Mouse (Mus musculus) liver, embryonic 14 days (tissue): ENCODE data around the gene Ankrd2. TPM values are rescaled to one million over a fixed set of nuclear protein-coding genes. Genes with fewer than 3 reads are reported as not detected.

ENCODE experiments used
- polyA plus RNA-seq: library from polyadenylated mRNA; depleted of rRNA; stranded (reverse); fragments of >200 nt; gene quantifications from 2 replicates; pipeline ENCODE4 v1.2.3, GENCODE M21; 2012; rRNA removed

Gene Ankrd2
- polyA plus RNA-seq = 0.05 and 0.10 TPM in 2 replicates

DNA sequence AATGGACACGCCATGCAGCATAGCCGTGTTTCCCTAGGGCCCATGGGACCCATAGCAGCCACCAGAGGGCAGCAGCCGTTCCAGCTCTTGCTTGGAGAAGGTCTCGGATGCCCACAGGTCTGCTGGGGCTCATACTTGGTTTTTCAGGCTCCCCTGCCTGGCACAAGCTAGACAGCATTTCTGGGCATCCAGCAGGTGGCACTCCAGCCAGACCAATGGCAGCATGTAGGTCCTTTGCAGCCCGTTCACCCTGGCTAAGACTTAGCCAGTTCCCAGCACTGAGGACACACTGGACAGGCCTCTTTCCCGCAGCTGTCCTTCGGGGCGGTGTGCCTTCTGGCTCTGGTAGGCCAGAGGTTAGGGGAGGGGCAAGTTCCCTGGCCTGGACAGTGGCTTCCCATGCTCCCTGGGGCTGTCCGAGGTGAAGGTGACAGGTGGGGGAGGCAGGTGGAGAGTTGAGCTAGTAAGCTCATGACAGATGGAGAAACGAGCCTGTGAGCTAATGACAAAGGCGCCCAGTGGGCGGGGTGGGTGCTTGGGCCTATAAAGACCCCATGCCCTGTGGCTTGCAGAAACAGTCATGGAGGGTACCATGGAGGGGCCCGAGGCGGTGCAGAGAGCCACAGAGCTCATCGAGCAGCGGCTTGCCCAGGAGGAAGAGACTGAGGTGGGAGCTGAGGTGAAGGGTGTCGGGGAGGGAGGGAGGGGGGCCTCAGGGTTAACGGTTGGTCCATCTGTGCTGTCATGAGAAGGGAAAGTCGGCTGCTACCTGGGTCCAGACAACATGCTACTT lies at the start of gene Ankrd2:
Ankrd2 (plus strand) TSS at position 545 of the 793 bp plus-strand sequence.

DNA sequence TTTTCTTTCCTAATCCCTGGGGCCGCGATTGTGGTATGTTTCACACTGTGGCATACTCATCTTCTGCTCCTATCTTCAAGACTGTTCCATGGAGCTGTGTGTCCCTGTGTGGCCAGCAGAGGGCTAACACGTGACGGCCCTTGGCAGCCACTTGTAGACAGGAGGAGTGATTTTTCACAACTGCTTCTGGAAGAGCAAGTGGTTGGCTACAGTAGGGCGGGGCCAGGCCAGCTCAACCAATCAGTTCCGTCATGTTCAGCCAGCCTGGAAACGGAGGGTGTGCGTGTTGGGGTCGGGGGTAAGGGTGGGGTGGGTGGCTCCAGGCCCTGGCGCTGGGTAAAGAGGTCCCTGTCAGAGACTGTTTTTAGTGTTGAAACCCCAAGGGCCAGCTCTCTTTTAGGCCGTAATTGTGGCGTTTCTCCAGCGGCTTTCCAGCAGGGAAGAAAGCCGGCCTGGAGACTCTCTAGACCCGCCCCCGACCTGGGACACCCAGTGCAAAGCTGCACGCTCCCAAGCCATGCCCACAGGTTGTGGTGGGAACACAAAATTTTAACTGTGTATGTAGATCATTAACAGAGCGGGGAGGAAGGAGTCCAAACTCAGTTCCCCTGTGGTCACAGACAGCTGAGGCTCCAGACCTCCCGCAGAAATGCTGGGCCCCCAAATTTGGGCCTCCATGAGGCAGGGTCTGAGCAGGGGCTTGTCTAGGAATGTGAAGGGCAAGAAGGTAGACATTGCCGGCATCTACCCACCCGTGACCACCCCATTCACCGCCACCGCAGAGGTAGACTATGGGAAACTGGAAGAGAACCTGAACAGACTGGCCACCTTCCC lies 9.7 kb downstream of the Ankrd2 start, which contains the start of gene Hoga1:
Hoga1 (plus strand) TSS at position 342 of the 834 bp plus-strand sequence.

GRCm38 (mm10) chr19:42051948-42052347 lies 16.1 kb downstream of the Ankrd2 start, which contains the start of gene 4933411K16Rik:
Gene 4933411K16Rik, plus strand, starts transcription at chr19:42052248.

DNA sequence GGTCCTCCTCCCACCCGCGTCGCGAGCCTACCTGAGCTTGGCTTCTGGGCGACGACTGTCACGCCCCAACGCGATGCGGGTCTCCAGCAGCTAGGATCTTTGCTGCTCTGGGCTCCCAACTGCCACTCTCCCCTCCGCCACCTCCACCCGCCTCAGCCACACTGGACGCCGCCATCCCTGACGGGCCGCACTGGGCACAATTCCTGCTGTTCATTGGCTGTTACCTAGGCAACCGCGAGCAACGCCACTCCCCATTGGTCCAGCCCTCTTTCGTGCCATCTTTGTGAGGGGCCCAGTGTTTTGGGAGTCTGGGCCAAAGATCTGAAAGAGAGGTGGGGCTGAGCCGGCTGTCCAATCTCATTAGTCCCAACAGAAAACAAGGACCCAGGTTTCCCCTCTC lies 50.4 kb downstream of the Ankrd2 start, which contains the start of gene Morn4:
Morn4 (minus strand) TSS at position 192 of the 400 bp plus-strand sequence.

GRCm38 (mm10) chr19:42089748-42090595 lies 54.2 kb downstream of the Ankrd2 start, which contains the start of gene Pi4k2a:
Gene Pi4k2a, plus strand, starts transcription at chr19:42090470.

Other genes starting within 250 kb of the Ankrd2 start
- gene Arhgap19, start 234.0 kb upstream of the Ankrd2 start, polyA plus RNA-seq = 22.3 and 26.2 TPM in 2 replicates
- gene Frat1, start 206.0 kb upstream of the Ankrd2 start, polyA plus RNA-seq = 2.9 TPM in 2 replicates
- 5.5 and 5.9 TPM in 2 replicates for gene Frat2, start 187.9 kb upstream of the Ankrd2 start, polyA plus RNA-seq
- 6.2 and 6.3 TPM in 2 replicates for gene Rrp12, start 139.8 kb upstream of the Ankrd2 start, polyA plus RNA-seq
- 110 and 129 TPM in 2 replicates for gene Pgam1, start 124.1 kb upstream of the Ankrd2 start, polyA plus RNA-seq
- gene Exosc1, start 102.6 kb upstream of the Ankrd2 start, polyA plus RNA-seq = 19.7 and 22.6 TPM in 2 replicates
- 21.9 and 26.2 TPM in 2 replicates for gene Zdhhc16, start 102.5 kb upstream of the Ankrd2 start, polyA plus RNA-seq
- 15.6 and 16.5 TPM in 2 replicates for gene Mms19, start 54.8 kb upstream of the Ankrd2 start, polyA plus RNA-seq
- 4.2 and 4.5 TPM in 2 replicates for gene Ubtd1, start 54.2 kb upstream of the Ankrd2 start, polyA plus RNA-seq
- gene Hoga1, start 9.6 kb downstream of the Ankrd2 start, polyA plus RNA-seq = 20.8 and 24.0 TPM in 2 replicates
- gene 4933411K16Rik, start 16.2 kb downstream of the Ankrd2 start, polyA plus RNA-seq = 0.72 and 0.90 TPM in 2 replicates
- 1.5 TPM in 2 replicates for gene Morn4, start 50.4 kb downstream of the Ankrd2 start, polyA plus RNA-seq
- 8.0 and 8.6 TPM in 2 replicates for gene Pi4k2a, start 54.5 kb downstream of the Ankrd2 start, polyA plus RNA-seq
- 7.2 and 7.8 TPM in 2 replicates for gene Avpi1, start 93.1 kb downstream of the Ankrd2 start, polyA plus RNA-seq
- gene Marveld1, start 111.4 kb downstream of the Ankrd2 start, polyA plus RNA-seq = 6.8 and 7.5 TPM in 2 replicates
- 7.8 and 8.7 TPM in 2 replicates for gene Zfyve27, start 128.0 kb downstream of the Ankrd2 start, polyA plus RNA-seq
- 0.02 and 0.06 TPM in 2 replicates for gene Sfrp5, start 166.3 kb downstream of the Ankrd2 start, polyA plus RNA-seq
- not detected in 2 replicates for gene Golga7b, start 211.6 kb downstream of the Ankrd2 start, polyA plus RNA-seq